Mouse (Mus musculus): ENCODE measurements around the gene Cpeb3.
"Not testable (repeated sequence)": the region's sequence is repeated elsewhere in the genome, so short reads cannot be mapped to it uniquely, and the experiment has no call there.

Gene Cpeb3

DNA sequence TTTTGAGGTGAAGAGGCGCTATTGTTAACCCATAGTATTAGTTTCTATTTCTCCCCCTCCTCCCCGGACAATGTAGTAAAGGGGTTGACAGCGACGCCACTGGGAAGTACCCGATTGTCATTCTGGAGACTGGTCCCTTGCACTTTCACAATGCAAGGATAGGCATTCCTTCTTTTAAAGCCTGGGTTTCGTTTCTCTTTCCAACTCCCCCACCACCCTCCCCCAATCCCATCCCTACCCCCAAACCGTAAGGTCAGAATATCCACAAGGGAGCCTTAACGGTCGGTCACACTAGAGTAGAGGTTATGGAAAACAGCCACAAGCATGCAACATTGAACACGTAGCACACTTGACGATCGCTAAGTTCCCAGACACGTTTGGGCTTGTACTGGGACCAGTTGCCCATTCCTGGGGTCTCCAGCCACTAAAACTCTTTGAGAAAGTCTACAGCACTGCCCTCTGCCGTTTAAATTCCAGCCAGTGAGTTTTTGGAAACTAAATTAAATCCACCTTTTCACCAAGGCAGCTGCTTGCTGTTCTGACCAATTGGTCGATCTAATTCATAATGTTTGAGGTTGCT, at the start of gene Cpeb3:
TSS of gene Cpeb3 (minus strand) at position 426 of the 580 bp plus-strand sequence.
- peak; percentile 61 for DNase-seq (ENCODE audit: extremely low spot score, low read depth, low spot score)

GRCm38 (mm10) chr19:37255321-37255720, 46.9 kb upstream of the Cpeb3 start:
- DNase-seq (ENCODE audit: extremely low spot score, low read depth, low spot score): no peak

GRCm38 (mm10) chr19:37252104-37252503, 43.7 kb upstream of the Cpeb3 start:
- DNase-seq (ENCODE audit: extremely low spot score, low read depth, low spot score): no peak

DNA sequence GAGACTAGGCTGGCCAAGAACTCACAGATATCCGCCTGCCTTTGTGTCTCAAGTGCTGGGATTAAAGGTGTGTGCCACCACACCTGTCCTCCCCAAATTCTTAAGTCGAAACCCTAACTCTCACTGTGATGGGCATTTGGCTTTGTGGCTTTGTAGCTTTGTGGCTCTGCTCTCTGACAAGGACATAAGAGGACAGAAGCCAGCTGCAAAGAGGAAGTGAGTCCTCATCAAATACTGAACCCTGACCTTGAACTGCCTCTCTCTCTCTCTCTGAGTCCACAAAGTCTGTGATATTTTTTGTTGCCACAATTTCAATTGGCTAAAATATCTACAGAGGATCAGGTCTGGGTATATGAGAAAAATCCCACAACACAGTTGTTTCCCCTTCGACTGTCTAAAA, 39.8 kb upstream of the Cpeb3 start:
- DNase-seq (ENCODE audit: extremely low spot score, low read depth, low spot score): no peak

DNA sequence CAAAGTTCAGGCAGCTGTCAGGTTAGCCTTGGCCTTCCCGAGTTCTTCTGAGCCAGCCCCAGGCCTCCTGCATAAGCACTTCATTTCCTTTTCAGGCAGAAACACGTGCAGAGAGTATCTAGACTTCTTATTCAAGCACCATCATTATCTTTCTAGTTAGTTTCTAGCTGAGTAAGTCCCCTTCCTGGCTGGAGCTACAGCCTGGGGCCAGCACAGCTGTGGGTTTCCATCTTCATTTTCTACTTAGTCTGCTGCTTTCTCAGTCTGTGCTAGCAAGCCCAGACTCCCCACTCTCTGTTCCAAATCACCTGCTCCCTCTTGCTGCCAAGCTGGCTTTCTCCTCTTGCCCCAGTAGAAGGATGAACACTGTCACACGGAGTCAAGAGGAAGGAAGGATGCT, 38.5 kb upstream of the Cpeb3 start:
- no peak for DNase-seq (ENCODE audit: extremely low spot score, low read depth, low spot score)

DNA sequence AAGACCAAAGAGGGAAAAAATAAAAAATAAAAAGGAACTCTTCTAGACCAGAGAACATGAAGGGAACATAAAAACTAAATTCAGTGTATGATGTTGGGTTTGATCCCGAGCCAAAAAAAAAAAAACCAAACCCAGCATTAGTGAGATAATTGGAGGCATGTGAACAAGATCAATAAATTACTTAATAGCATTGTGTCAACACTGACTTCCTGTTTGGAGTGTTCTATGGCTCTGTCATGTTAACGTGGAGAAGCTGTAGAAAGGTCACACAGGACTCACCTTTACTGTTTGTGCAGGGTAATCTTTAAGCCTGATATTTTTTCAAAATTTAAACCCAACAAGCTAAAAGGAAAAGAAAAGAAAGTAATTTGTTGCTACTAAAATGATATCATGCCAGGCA, 34.3 kb upstream of the Cpeb3 start:
- no peak for DNase-seq (ENCODE audit: extremely low spot score, low read depth, low spot score)

GRCm38 (mm10) chr19:37241201-37241600, 32.8 kb upstream of the Cpeb3 start:
- DNase-seq (ENCODE audit: extremely low spot score, low read depth, low spot score): no peak

GRCm38 (mm10) chr19:37239096-37239495, 30.7 kb upstream of the Cpeb3 start:
- peak; percentile 54 for DNase-seq (ENCODE audit: extremely low spot score, low read depth, low spot score)

DNA sequence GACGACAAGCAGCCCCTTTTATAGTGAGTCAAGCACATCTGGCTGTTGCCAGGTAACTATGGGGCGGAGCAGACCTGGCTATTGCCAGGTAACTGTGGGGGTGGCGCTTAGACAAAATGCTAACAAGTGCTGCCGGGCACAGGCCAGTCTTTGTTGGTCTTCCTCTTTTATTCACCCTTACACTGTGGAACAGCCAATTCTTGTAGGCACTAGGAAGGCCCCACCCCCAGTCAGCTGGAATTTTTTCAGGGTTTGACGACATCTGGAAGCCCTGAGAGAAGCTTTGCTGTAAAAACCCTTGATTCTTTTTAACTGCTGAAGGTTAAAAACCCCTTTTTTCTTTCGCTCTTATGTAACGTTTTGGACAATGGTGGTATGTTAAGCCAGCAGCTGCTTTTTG, 30.2 kb upstream of the Cpeb3 start:
- no peak for DNase-seq (ENCODE audit: extremely low spot score, low read depth, low spot score)

GRCm38 (mm10) chr19:37237712-37238437, 29.5 kb upstream of the Cpeb3 start:
- DNase-seq (ENCODE audit: extremely low spot score, low read depth, low spot score): no peak

GRCm38 (mm10) chr19:37237306-37237705, 28.9 kb upstream of the Cpeb3 start:
- DNase-seq (ENCODE audit: extremely low spot score, low read depth, low spot score): no peak

DNA sequence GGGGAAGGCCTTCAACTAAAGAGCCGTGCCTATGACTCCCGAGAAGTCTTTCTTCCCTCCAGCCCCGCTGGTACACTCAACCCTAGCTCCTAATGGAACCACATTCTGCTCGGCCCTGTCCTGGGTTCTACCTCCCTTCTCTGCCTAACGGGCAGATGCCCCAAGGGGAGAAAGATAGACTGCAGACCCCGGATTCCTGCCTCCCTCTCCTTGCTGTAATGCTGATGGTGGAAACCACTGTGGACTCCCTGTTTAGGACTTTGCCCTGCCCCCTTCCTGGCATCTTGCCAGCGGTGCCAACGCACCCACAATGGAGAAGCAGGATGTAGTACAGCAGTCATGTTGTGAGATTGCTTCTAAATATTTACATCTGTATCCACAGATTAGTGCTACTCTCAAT, 27.4 kb upstream of the Cpeb3 start:
- DNase-seq (ENCODE audit: extremely low spot score, low read depth, low spot score): no peak

GRCm38 (mm10) chr19:37233561-37234539, 25.4 kb upstream of the Cpeb3 start:
- no peak for DNase-seq (ENCODE audit: extremely low spot score, low read depth, low spot score)

GRCm38 (mm10) chr19:37232598-37232997, 24.2 kb upstream of the Cpeb3 start:
- DNase-seq (ENCODE audit: extremely low spot score, low read depth, low spot score): not testable (repeated sequence)

DNA sequence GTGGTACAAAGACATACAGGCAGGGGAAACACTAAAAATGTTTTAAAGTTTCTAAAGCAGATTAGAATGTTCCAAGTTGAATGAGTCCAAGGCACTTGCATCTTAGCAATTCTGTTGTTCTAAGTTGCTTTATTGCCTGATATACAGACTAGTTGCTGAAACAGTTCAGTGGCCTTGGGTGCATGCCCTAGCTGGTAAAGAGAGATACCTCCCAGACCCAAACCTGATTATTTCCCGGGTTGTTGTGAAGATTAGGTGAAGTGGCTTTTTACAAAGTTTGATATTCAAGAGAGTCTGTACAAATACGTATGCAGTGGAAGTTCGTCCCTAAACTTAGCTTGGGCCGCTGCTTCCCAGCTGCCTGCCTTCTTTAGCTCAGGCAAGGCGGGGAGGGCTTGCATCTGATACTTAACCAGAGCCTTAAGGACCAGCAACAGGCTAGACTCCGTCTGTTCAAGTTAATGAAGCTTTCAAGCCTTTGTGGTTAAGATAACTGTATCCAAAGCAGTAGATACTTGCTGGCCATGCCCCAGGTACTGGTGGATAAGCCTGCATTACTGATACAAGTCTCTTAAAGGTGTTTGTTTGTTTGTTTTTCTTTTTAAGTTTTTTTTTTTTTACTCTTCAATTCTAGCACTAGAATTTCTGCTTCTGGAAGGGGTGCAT, 16.9 kb upstream of the Cpeb3 start:
- DNase-seq (ENCODE audit: extremely low spot score, low read depth, low spot score): no peak

- DNase-seq (ENCODE audit: extremely low spot score, low read depth, low spot score): no peak
Observed at GRCm38 (mm10) chr19:37214711-37215110, 6.3 kb upstream of the Cpeb3 start.

DNA sequence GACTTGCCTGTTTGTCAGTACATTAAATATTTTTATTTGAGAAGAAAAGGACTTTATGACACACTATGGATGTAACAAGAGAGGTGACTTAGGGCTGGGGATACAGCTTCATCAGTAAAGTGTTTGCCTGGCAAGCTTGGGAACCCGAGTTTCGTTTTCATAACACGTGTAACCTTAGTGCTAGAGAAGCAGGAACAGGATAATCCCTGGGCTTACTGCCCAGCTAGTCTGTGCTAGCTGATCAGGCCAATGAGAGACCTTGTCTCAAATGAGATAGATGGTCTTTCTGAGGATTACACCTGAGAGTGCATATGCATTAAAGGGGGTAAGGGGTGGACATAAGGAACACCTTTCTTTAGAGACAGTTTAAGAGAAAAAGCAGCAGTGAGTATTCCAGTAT, 3.0 kb upstream of the Cpeb3 start:
- no peak for DNase-seq (ENCODE audit: extremely low spot score, low read depth, low spot score)

DNA sequence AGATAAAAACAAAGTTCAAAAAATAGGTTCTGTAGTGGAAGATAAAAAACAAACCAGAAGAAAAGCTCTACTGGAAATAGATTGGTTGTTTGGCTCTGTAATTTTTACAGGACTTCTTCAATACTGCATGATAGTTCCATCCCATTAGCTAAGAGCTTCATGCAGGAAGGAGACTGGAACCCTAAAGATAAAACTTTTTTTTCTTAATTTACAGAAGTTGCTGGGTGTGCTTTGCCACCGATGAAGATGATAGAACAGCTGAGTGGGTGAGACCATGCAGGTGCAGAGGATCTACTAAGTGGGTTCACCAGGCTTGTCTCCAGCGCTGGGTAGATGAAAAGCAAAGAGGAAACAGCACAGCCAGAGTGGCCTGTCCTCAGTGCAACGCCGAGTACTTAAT, 2.1 kb upstream of the Cpeb3 start:
- no peak for DNase-seq (ENCODE audit: extremely low spot score, low read depth, low spot score)

GRCm38 (mm10) chr19:37209467-37210128, 1.2 kb upstream of the Cpeb3 start:
- no peak for DNase-seq (ENCODE audit: extremely low spot score, low read depth, low spot score)

- no peak for DNase-seq (ENCODE audit: extremely low spot score, low read depth, low spot score)
Observed at GRCm38 (mm10) chr19:37208986-37209385, 585 bp upstream of the Cpeb3 start.

Data from hindlimb bud, embryonic 11.5 days (tissue).